Mouse (Mus musculus): ENCODE measurements around the gene Nek3.

- TF ChIP-seq CTCF (IDR thresholded peaks at IDR 0.05; ENCODE audit: low read depth) (no peak), EP300 (optimal IDR thresholded peaks at IDR 0.05) (no peak)
Measured at GRCm38 (mm10) chr8:22184884-22185283, 18.6 kb upstream of the Nek3 start.
